Mouse (Mus musculus): ENCODE results near the gene Zfp820.
A peak's percentile ranks its signal among the peaks of the same experiment; 100 is the strongest.
"Not testable (repeated sequence)": the region's sequence is repeated elsewhere in the genome, so short reads cannot be mapped to it uniquely, and the experiment has no call there.

The Zfp820 gene

DNA sequence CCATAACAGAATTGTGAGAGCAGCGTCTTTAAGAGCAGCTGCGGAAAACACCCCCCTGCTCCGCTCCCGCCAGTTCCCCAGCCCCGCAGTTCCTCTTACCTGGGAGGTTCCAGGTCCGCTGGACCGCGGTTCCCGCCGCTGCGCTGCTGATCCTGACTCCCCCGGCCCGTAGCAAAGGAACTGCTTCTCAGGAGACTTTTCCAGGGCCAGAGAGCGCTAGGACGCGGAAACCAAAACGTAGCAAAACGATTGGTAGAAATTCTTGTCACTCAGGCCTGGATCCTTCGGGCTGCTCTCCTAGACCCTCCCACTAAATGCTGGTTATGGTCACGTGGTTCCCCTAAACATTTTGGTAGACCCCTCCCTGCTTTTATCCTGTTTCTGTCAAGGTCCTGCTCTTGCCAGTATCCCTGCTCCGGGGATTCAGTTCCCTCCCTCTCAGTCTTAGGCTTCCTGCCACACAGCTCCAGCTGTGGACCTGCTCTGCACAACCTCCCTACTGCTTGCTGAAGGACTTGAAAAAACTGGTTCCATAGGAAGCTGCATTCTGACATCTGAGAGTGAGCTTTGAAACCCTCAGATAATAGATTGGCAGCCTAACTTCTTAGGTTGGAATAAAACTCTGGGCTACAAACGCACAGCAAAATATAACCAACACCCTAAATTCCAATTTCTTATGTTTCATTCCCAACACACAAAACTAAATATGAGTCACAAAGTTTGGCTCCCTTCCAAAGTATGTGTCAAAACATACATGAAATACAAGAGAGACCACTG lies at the start of gene Zfp820:
TSS of gene Zfp820 (minus strand) at position 228 of the 777 bp plus-strand sequence.
- peak; percentile 97 for DNase-seq (ENCODE audit: low read depth, low spot score)

DNA sequence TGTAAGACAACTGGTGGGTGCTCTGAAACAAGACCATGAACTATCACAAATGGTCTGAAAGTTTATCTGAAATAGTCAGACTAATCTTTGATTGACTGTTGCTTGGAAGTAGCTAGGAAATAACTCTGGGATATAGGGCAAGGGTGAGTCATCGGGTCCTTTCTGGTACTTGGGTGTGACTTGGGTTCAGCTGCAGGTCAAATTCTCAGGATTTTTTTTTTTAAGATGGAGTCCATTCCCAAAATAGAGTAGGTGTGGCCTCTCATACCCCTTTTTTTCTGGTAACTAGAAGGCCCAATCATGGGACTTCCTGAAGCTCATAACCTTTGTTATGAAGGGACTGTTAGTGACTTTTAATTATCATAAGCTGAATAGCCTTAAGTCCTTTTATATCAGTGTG lies 25.7 kb upstream of the Zfp820 start:
- DNase-seq (ENCODE audit: low read depth, low spot score) = peak; percentile 28

DNA sequence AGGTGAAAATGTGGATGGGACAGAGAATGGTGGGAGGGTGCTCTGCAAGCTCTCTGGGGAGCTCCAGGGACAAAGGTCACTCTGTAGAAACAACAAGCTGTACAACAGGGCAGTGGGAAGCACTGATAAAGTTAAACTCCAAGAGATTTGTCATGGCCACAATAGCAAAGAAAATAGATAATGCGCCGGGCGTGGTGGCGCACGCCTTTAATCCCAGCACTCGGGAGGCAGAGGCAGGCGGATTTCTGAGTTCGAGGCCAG lies 680 bp upstream of the Zfp820 start:
- DNase-seq (ENCODE audit: low read depth, low spot score) = not testable (repeated sequence)

DNA sequence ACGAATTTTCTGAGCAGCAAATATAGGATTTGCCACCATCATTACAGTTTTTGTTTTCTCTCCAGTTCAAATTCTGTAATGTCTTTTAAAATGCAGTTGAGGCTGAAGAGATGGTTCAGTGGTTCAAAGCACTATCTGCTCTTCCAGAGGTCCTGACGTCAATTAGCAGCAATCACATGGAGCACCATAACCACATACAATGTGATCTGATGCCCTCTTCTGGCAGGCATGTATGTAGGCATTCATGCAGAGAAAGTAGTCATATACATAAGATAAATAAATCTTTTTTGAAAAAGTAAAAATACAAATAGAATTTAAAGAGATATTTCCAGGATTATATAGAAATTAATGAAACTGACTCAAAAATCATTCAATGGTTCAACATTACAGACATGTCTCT lies 7.1 kb downstream of the Zfp820 start:
- DNase-seq (ENCODE audit: low read depth, low spot score) = no peak

DNA sequence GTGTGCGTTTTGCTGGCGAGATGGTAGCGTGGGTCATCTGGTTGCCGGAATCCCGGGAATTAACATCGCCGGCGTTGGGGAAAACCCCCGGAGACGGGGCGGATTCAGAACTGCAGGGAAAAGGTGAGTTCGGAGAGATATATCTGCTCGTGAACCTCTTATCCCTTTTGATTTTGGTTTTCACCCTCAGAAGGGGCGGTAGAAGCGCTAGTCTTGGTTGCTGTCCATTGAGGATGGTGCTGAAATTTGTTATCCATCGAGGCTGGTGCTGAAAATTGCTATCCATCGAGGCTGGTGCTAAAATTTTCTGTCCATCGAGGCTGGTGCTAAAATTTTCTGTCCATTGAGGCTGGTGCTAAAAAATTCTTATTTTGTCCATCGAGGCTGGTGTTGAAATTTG lies 44.2 kb downstream of the Zfp820 start:
- peak; percentile 69 for DNase-seq (ENCODE audit: low read depth, low spot score)

DNA sequence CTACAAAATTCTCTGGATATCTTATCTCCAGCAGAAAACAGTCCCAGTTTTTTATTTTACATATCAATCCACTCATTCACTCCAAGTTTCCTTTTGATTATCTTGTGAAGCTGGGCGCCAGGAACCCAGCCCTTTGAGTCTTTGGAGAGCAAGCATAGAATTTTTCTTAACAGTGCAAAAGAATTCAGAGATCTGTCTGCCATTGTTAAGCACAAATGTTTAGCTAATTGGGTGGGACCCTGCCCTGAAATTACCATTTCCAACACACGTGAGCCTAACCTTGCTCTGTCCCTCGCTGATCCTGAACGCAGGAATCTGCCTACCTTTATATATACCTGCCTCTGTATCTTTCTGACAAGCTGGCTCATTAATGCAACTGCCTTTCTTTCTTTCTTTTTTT lies 53.3 kb downstream of the Zfp820 start:
- DNase-seq (ENCODE audit: low read depth, low spot score) = peak; percentile 85

DNA sequence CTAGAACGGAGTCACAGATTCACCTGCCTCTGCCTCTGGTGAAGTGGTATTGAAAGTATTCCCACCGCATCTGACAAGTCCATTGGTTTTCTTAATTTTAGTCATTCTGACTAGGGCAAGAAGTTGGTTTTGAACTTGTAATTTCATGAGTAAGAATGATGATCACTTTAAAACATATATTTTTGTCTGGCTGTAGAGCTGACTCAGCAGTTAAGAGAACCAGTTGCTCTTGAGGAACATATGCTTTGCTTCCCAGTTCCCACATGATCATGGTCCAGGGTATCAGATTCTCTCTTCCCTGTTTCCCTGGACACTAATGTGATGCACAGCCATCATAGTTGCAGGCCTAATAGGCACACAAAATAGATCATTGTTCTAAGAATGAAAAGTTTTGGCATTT lies 75.2 kb downstream of the Zfp820 start:
- no peak for DNase-seq (ENCODE audit: low read depth, low spot score)

Data from ZHBTc4 (cell line).